Comparison of ENCODE assay signal across 16 mouse cellular contexts in genomic region chr4:80764024-80764423, GRCm38 (mm10).
"Had no signal": no experiment of that assay in that cellular context is flagged by ENCODE, and none has a peak within 500 bp of the region (broad histone marks: within the 10 kb centered on the region; RNA-seq: fewer than 3 reads in every experiment).

No protein-coding gene starts in this region.

- H3K4me3 ChIP-seq: layer of hippocampus, adult 2 months; liver, embryonic 13.5 days; stomach, embryonic 15.5 days had no signal

- DNase-seq: kidney, adult 2 months; kidney, postnatal 25 days; layer of hippocampus, adult 9-11 months; liver, embryonic 13.5 days; lung, adult 2 months; lung, postnatal 14 days; lung, postnatal 4 days; midbrain, embryonic 14.5 days; spleen, adult 18-20 months; thymus, adult 18-20 months; thymus, postnatal 36 days had no signal

- H3K36me3 ChIP-seq: liver, embryonic 13.5 days; stomach, embryonic 15.5 days had no signal

- H3K9ac ChIP-seq: liver, embryonic 13.5 days; stomach, embryonic 15.5 days had no signal

- H3K9me3 ChIP-seq: liver, embryonic 13.5 days; stomach, embryonic 15.5 days had no signal

- H3K4me1 ChIP-seq: liver, embryonic 13.5 days; stomach, embryonic 15.5 days had no signal

- H3K4me2 ChIP-seq: liver, embryonic 13.5 days; midbrain, embryonic 11.5 days; stomach, embryonic 15.5 days had no signal

- H3K27ac ChIP-seq: kidney, postnatal 0 days; layer of hippocampus, adult 2 months; liver, embryonic 13.5 days; stomach, embryonic 15.5 days had no signal

- H3K27me3 ChIP-seq: liver, embryonic 13.5 days; stomach, embryonic 15.5 days had no signal

- ATAC-seq: intestine, postnatal 0 days had no signal
